Mouse (Mus musculus) C2C12 (cell line): Measurements from ENCODE around the gene Ripor2. TPM values are rescaled to one million over a fixed set of nuclear protein-coding genes. Genes with fewer than 3 reads are reported as not detected.

ENCODE experiments used
- H3K27me3 ChIP-seq: one replicate; pipeline ENCODE4 v1.6.1; 2011; ENCODE audit not compliant: control insufficient read depth, insufficient read depth, insufficient read length
- H3K36me3 ChIP-seq: one replicate; pipeline ENCODE4 v1.6.1; 2011; ENCODE audit not compliant: control insufficient read depth, insufficient read depth
- H3K4me3 ChIP-seq: one replicate; pipeline ENCODE4 v1.5.1; 2011; ENCODE audit warnings: mild to moderate bottlenecking, control low read depth; ENCODE audit not compliant: poor library complexity, insufficient read depth, severe bottlenecking
- H3K79me2 ChIP-seq: one replicate; pipeline ENCODE4 v1.6.1; 2011; ENCODE audit not compliant: control insufficient read depth, insufficient read depth
- H3K79me3 ChIP-seq: one replicate; pipeline ENCODE4 v1.6.1; 2011; ENCODE audit warnings: low read depth, control low read depth
- H3ac ChIP-seq: one replicate; pipeline ENCODE3; 2011; ENCODE audit warnings: low read depth; ENCODE audit not compliant: control insufficient read depth, insufficient read length
- CEBPB ChIP-seq: IDR thresholded peaks from one replicate; pipeline ENCODE4 v1.6.1; 2011; ENCODE audit warnings: low read depth, mild to moderate bottlenecking, control low read depth, moderate library complexity
- CTCF ChIP-seq: IDR thresholded peaks from one replicate; pipeline ENCODE4 v1.5.1; 2011; ENCODE audit not compliant: control insufficient read depth, insufficient read depth, insufficient read length
- FOSL1 ChIP-seq: IDR thresholded peaks from one replicate; pipeline ENCODE4 v1.8.0; 2011; ENCODE audit warnings: mild to moderate bottlenecking, low read length; ENCODE audit not compliant: poor library complexity, insufficient read depth, severe bottlenecking
- MAX ChIP-seq: IDR thresholded peaks from one replicate; pipeline ENCODE4 v1.6.1; 2011; ENCODE audit warnings: mild to moderate bottlenecking, control low read depth
- MYOD1 ChIP-seq: IDR thresholded peaks from one replicate; pipeline ENCODE4 v1.6.1; 2011; ENCODE audit warnings: low read depth; ENCODE audit not compliant: control insufficient read depth, insufficient read length
- MYOG ChIP-seq: IDR thresholded peaks from one replicate; pipeline ENCODE4 v1.6.1; 2011; ENCODE audit not compliant: control insufficient read depth, insufficient read length; ENCODE audit errors: extremely low read depth
- USF1 ChIP-seq: IDR thresholded peaks from one replicate; pipeline ENCODE4 v1.6.1; 2011; ENCODE audit warnings: low read depth, mild to moderate bottlenecking, control low read depth, moderate library complexity
- long read RNA-seq, 2 experiments: library from polyadenylated mRNA; unstranded; transcript quantifications; one replicate each; pipeline ENCODE4 v2.0.0; 2019 to 2020
- polyA plus RNA-seq: library from polyadenylated mRNA; unstranded; fragments of >200 nt; fragmentation: generic; extraction: Trizol; gene quantifications from one replicate; pipeline ENCODE4 v1.2.1, GENCODE M21; 2012; ENCODE audit warnings: missing spikeins

Ripor2 gene
- 0.23 TPM for polyA plus RNA-seq
- long read RNA-seq, experiment 1 = 0 reads
- long read RNA-seq, experiment 2, partial matches to known transcripts = 0 of 2 reads
- long read RNA-seq, experiment 2, other reads (novel, unspliced or antisense) = 1 of 2 reads

DNA sequence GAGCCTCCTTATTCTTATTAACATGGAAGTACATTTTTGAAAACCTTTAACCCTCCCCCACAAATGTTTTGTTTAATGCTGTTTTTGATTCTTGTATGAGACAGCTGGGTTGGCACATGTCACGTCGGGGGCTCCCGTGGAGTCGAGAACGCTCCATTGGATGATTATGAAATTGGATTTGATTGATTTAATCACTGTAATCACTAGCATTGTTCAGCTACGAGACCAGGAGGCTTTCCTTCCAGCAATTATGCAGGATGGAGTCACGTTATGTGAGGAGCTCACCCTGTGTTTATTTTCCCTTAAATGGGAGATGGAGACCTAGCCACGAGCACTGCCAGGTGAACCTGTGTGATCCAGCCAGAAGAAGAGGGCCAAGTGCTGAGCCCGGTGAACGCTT lies at the start of gene Ripor2:
TSS of gene Ripor2 (plus strand) at position 357 of the 400 bp plus-strand sequence.
- Histone ChIP-seq H3K79me2 (no peaks in the 10 kb centered on the region), H3K27me3 (no peaks in the 10 kb centered on the region), H3K4me3 (no peak within 1 kb of the TSS), H3K79me3 (no peaks in the 10 kb centered on the region), H3K36me3 (no peaks in the 10 kb centered on the region), H3ac (no peak within 1 kb of the TSS)
- TF ChIP-seq CEBPB (no peak), FOSL1 (no peak), CTCF (no peak), MYOD1 (no peak), USF1 (no peak)

DNA sequence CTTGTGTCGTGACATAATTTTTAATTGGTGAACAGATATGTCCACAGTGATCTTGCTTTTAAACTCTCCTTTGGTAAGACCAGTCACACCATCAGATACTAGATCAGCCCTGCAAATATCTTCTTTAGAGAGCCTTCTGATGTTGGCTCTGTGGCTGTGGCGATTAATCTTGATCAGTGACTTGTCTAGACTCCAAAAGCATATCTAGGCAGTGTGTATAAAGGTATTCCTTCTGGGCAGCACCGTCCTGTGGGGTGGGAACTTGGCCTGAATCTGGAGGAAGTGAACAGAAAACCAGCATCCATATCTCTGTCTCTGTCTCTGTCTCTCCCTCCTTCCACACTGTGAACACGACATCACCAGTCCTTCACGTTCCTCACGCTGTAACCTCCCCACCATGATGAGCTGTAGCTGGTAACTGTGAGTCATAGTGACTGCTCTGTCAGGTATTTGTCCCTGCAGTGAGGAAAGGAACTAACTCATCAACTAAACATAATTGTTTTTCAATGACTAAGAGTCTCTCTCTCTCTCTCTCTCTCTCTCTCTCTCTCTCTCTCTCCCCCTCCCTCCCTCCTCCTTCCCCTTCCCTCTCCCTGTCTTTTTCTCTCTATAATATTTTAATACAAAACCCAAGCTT lies 45.3 kb upstream of the Ripor2 start:
- no peaks in the 10 kb centered on the region for H3K27me3 ChIP-seq
- H3K4me3 ChIP-seq = no peak overlapping the region
- no peaks in the 10 kb centered on the region for H3K79me3 ChIP-seq
- H3K79me2 ChIP-seq = no peaks in the 10 kb centered on the region
- H3K36me3 ChIP-seq = no peaks in the 10 kb centered on the region
- no peak overlapping the region for H3ac ChIP-seq
- TF ChIP-seq CTCF = no peak
- TF ChIP-seq MYOG = no peak
- TF ChIP-seq FOSL1 = peak; percentile 96
- TF ChIP-seq CEBPB = no peak
- no peak for TF ChIP-seq USF1
- peak; percentile 93 for TF ChIP-seq MAX
- peak; percentile 59 for TF ChIP-seq MYOD1

DNA sequence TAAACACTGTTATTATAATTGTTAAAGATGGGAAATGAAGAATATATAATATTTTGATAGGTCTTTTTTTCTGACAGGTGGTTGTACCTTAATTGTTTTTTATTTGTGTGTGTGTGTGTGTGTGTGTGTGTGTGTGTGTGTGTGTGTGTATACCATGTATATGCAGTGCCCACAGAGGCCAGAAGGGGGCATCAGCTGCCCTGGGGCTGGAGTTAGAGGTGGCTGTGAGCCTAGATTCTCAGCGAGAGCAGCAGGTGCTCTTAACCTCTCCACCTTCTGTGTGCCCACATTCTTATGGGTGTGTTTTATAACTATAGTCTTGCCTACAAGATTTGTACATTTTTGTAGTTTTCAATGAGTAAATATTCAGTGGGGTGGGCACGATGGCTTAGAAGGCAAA lies 44.0 kb upstream of the Ripor2 start:
- TF ChIP-seq MYOD1 (no peak), CTCF (no peak), CEBPB (no peak), MYOG (no peak), USF1 (no peak), FOSL1 (no peak), MAX (no peak)
- Histone ChIP-seq H3K79me2 (no peaks in the 10 kb centered on the region), H3K4me3 (no peak overlapping the region), H3ac (no peak overlapping the region), H3K36me3 (no peaks in the 10 kb centered on the region), H3K27me3 (no peaks in the 10 kb centered on the region), H3K79me3 (no peaks in the 10 kb centered on the region)

DNA sequence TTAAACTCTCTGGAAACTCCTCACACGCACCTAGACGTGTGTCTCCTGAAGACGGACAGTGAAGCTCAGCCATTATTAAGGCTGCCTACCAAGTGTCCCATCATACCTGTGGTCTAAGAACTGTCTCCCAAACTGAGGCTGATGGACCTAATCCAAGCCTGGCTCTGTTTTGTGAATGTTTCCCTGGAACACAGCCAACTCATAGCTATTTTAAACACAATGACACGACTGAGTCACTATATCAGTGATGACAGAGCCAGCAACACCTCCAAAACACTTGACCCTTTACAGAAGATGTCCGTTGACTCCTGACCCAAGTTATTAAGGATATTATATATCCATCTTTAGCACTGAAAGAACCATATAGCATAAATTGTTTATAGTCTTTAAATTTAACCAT lies 43.0 kb upstream of the Ripor2 start:
- no peaks in the 10 kb centered on the region for H3K79me2 ChIP-seq
- no peaks in the 10 kb centered on the region for H3K36me3 ChIP-seq
- TF ChIP-seq USF1 = no peak
- no peak for TF ChIP-seq CEBPB
- TF ChIP-seq MYOD1 = no peak
- no peak for TF ChIP-seq MAX
- no peak for TF ChIP-seq CTCF
- TF ChIP-seq FOSL1 = no peak
- no peak for TF ChIP-seq MYOG
- no peak overlapping the region for H3ac ChIP-seq
- H3K4me3 ChIP-seq = no peak overlapping the region
- no peaks in the 10 kb centered on the region for H3K79me3 ChIP-seq
- H3K27me3 ChIP-seq = no peaks in the 10 kb centered on the region

DNA sequence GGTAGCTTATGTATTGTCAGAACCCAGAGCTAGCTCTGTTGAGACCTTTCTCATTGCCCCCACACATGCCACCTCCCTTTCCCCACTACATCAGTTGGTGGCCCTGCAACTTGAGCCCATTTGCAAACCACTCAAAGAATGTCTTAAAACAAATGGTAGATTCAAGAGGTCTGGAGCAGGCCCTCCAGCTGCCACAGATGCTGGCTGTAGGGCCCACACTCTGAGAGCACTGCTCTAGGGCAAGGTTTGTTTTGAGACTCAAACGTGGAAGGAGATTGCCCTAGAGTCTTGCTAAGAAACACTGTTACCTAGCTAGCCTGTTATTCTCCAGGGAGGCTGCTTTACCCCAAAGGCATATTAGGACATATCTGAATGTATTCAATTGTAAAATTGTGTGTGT lies 36.3 kb upstream of the Ripor2 start:
- Histone ChIP-seq H3K36me3 (no peaks in the 10 kb centered on the region), H3ac (no peak overlapping the region), H3K27me3 (no peaks in the 10 kb centered on the region), H3K4me3 (no peak overlapping the region), H3K79me3 (no peaks in the 10 kb centered on the region), H3K79me2 (no peaks in the 10 kb centered on the region)
- TF ChIP-seq USF1 (no peak), MAX (no peak), MYOG (no peak), FOSL1 (no peak), CEBPB (no peak), CTCF (no peak), MYOD1 (no peak)

DNA sequence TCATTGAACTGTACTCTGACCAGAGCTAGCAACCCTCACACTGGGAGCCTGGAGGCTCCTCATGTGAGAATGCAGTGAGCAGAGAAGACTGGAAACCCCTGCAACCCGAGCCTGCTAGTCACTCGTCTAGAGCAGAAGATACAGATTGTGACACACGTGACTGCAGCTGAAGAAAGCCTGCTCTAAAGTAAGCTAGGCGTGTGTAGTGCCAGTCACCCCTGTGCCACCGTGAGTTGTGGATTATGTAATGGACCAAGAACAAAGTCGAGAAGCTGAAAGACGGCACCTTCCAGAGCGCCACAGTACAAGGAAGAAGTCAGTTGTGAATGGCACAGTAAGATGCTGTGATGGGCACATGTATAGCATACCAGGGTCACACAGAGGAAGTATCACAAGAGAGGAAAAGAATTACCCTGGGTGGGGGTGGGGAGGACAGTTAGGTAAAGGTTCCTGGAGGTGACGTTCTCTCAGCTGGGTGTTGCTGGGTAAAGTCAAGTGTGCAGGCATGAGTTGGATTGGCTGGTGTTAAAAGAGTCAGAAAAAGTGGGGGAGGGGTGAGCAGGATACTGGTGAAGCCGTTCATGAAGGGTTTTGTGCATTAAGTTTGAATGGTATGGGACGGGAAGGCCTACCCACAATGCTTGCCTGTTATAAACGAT lies 35.1 kb upstream of the Ripor2 start:
- Histone ChIP-seq H3K36me3 (no peaks in the 10 kb centered on the region), H3K4me3 (no peak overlapping the region), H3K27me3 (no peaks in the 10 kb centered on the region), H3ac (no peak overlapping the region), H3K79me3 (no peaks in the 10 kb centered on the region), H3K79me2 (no peaks in the 10 kb centered on the region)
- TF ChIP-seq CTCF (no peak), MYOG (no peak), CEBPB (no peak), USF1 (no peak), MYOD1 (no peak), MAX (no peak), FOSL1 (no peak)
